Mouse (Mus musculus) liver, embryonic 14.5 days (tissue): ENCODE data around the gene Smc5. TPM values are rescaled to one million over a fixed set of nuclear protein-coding genes. Genes with fewer than 3 reads are reported as not detected.

Source experiments
- ATAC-seq: fragments of 200-750 bp; cut with Nextera tagmentation; 2 replicates; pipeline ENCODE4 v1.8.0; 2017; ENCODE audit warnings: moderate number of reproducible peaks, mild to moderate bottlenecking, moderate library complexity; ENCODE audit not compliant: insufficient read depth
- DNase-seq, 3 experiments: peaks; one replicate each; pipeline ENCODE4 v3.0.0-alpha.2; 2012 to 2013; ENCODE audit warnings: low read depth in 3 of 3, low spot score in 3 of 3
- H3K27ac ChIP-seq: fragments of 300-500 bp; sonication (generic); 2 replicates; pipeline ENCODE4 v1.5.1; 2014; ENCODE audit warnings: moderate library complexity, mild to moderate bottlenecking, control low read depth, inconsistent platforms
- H3K27me3 ChIP-seq: fragments of 300-500 bp; sonication (generic); 2 replicates; pipeline ENCODE4 v1.6.1; 2014; ENCODE audit warnings: mild to moderate bottlenecking, low read length, moderate library complexity; ENCODE audit not compliant: control insufficient read depth, insufficient read depth
- H3K36me3 ChIP-seq: fragments of 300-500 bp; sonication (generic); replicated peaks from 2 replicates; pipeline ENCODE4 v1.6.1; 2014; ENCODE audit warnings: low read depth; ENCODE audit not compliant: control insufficient read depth, insufficient read depth
- H3K4me1 ChIP-seq, 2 experiments: fragments of 200-500 bp in 1 of 2; fragments of 300-500 bp in 1 of 2; sonication (generic) in 1 of 2; replicated peaks; 2 replicates each; pipeline ENCODE4 v1.6.1; 2012 to 2014; ENCODE audit warnings: antibody characterized with exemption in 1 of 2, inconsistent platforms in 1 of 2, low read length in 1 of 2; ENCODE audit not compliant: control insufficient read depth in 2 of 2, insufficient read depth in 2 of 2
- H3K4me2 ChIP-seq: fragments of 300-500 bp; sonication (generic); 2 replicates; pipeline ENCODE4 v1.6.1; 2014; ENCODE audit warnings: low read depth, mild to moderate bottlenecking, control low read depth, moderate library complexity
- H3K4me3 ChIP-seq, 2 experiments: fragments of 200-500 bp in 1 of 2; fragments of 300-500 bp in 1 of 2; sonication (generic) in 1 of 2; 2 replicates each; pipeline ENCODE4 v1.5.1; 2012 to 2014; ENCODE audit warnings: low read depth in 2 of 2, low read length in 2 of 2, mild to moderate bottlenecking in 2 of 2, control low read depth in 1 of 2, inconsistent platforms in 1 of 2, moderate library complexity in 1 of 2; ENCODE audit not compliant: insufficient read depth in 1 of 2
- H3K9ac ChIP-seq: fragments of 300-500 bp; sonication (generic); replicated peaks from 2 replicates; pipeline ENCODE4 v1.6.1; 2014; ENCODE audit warnings: mild to moderate bottlenecking, control low read depth, moderate library complexity
- H3K9me3 ChIP-seq: fragments of 300-500 bp; sonication (generic); 2 replicates; pipeline ENCODE4 v1.6.1; 2016; ENCODE audit warnings: low read length, mixed read lengths; ENCODE audit not compliant: control insufficient read depth
- CTCF ChIP-seq: IDR thresholded peaks from 2 replicates; pipeline ENCODE4 v1.5.1; 2016; ENCODE audit warnings: antibody characterized with exemption, low read depth, control low read depth
- EP300 ChIP-seq: IDR thresholded peaks from 2 replicates; pipeline ENCODE4 v1.6.1; 2016; ENCODE audit warnings: antibody characterized with exemption, low read depth
- WGBS: fragments of 180-500 bp; shearing (Covaris S2); extraction: QIAGEN DNeasy Blood & Tissue Kit; methylation state at CpG from one replicate; pipeline ENCODE4 v1.1.7; 2014; ENCODE audit not compliant: insufficient replicate concordance; 5-methylcytosine and 5-hydroxymethylcytosine counted together
- polyA plus RNA-seq, 2 experiments: library from polyadenylated mRNA; depleted of rRNA in 1 of 2; stranded (reverse) in 1 of 2; unstranded in 1 of 2; fragments of >200 nt; fragmentation: Nextera tagmentation in 1 of 2; extraction: Ambion mirVana in 1 of 2; gene quantifications; 2 replicates each; pipeline versions ENCODE4 v1.2.1 to v1.2.3; 2012 to 2014

The Smc5 gene
- polyA plus RNA-seq, 2 experiments, result 12.2 to 13.2 TPM

DNA sequence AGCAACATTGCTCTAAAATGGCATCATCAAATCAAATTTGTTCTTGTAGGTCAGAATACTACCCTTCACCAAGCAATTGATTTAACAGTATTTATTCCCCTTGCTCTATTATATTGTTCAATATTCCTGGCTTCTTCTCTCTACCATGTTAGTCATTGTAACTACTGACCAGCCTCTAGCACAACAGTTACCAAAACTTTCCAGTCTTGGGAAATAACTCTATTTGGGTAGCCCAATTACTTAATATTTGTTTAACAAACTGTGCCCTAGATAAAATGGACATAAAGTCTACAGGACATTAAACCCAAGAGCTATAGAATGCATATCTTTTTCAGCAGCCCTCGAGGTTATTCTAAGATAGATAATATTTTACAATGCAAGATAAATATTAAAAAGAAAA is 15.6 kb upstream of the Smc5 start:
- no peak for TF ChIP-seq CTCF
- no peak for TF ChIP-seq EP300
- H3K4me3 ChIP-seq, result no peak overlapping the region
- no peak for ATAC-seq

DNA sequence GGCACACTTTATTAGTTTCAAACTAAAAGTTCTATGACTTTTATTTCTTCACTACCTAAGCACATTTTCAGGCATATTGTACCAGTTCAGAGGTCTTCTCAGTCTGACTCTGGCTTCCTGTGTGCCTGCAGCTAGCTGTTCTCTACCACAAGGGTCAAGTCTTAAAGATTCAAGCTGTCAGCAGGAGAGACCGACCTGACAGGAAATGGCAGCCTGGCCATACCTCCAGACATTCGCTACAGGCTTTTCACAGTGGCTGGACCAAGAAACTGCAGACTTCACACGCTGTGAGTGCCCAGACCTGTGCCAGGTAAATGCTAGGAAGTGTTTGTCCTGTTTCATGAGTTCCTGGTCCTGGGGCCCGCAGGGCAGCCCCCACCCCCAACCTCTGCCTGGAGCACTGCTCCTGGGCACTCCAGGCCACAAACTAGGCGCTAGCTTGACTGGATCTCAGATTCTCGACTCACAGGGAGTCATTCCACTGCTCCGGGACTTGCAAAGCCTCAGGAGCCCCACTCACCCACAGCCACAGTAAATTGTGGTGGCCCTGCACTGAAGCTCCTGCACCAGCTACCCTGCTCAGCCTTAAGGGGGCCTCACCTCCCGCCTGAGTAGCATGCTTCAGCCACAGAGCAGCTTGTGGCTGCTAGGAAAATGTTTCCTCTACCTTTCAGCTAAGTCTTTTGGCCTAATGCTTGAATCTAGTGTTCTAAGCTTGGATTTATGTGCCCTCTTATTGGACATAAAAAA is 8.4 kb upstream of the Smc5 start:
- no peaks in the 10 kb centered on the region for H3K9me3 ChIP-seq
- H3K27ac ChIP-seq, result no peak overlapping the region
- TF ChIP-seq EP300 (no peak), CTCF (no peak)
- H3K27me3 ChIP-seq, result no peaks in the 10 kb centered on the region
- ATAC-seq (no peak), DNase-seq (no peak)
- no peak overlapping the region for H3K9ac ChIP-seq
- no peaks in the 10 kb centered on the region for H3K36me3 ChIP-seq
- WGBS, result 60% methylated on average over 8 of the region's 8 CpGs
- no peaks in the 10 kb centered on the region; a peak in 1 of 4 replicates for H3K4me1 ChIP-seq
- no peak overlapping the region for H3K4me3 ChIP-seq
- no peak overlapping the region for H3K4me2 ChIP-seq

More for the DNA sequence above, 15.6 kb upstream of the Smc5 start:
- Histone ChIP-seq H3K4me1 (no peaks in the 10 kb centered on the region), H3K4me2 (no peak overlapping the region), H3K27me3 (no peaks in the 10 kb centered on the region), H3K36me3 (no peaks in the 10 kb centered on the region), H3K9me3 (no peaks in the 10 kb centered on the region), H3K9ac (no peak overlapping the region), H3K27ac (no peak overlapping the region)
- DNase-seq, result no peak
- WGBS, result 40% methylated on average over 1 of the region's 1 CpGs

DNA sequence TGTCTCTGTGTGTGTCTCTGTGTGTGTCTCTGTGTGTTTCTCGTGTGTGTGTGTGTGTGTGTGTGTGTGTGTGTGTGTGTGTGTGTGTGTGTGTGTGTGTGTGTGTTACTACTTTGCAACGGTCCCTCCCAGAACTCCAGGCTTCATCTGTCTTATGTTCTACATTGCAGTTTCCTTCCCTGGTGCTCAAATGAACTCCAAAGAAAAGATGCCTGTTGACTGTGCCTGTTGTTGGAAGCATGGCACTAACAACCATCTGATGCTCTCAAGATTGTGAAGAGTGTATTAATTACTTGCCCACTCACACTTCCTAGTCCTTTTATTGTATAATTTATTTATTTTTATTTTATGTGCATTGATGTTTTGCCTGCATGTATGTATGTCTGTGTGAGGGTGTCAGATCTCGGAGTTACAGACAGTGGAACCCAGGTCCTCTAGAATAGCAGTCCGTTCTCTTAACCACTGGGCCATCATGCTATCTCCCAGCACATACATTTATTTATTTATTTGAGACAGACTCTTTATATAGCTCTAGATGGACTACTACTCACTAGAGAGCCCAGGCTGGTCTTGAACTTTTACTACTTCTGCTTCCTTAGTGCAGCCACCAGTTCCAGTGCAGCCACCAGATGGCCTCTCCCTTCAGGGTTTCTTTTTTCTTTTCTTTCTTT is 492 bp upstream of the Smc5 start:
- peak; percentile 18 for ATAC-seq
- Histone ChIP-seq H3K4me1 (peaks cover 9 to 10% of the 10 kb centered on the region in 2 experiments), H3K4me3 (peak overlapping the region; percentile 37 to 85; a peak in 2 of 4 replicates), H3K9ac (no peak overlapping the region), H3K27me3 (no peaks in the 10 kb centered on the region), H3K36me3 (no peaks in the 10 kb centered on the region), H3K4me2 (peak overlapping the region; percentile 77), H3K27ac (no peak overlapping the region), H3K9me3 (no peaks in the 10 kb centered on the region)
- no peak for DNase-seq
- TF ChIP-seq EP300, result no peak
- no peak for TF ChIP-seq CTCF
- WGBS, result 43% methylated on average over 4 of the region's 4 CpGs

DNA sequence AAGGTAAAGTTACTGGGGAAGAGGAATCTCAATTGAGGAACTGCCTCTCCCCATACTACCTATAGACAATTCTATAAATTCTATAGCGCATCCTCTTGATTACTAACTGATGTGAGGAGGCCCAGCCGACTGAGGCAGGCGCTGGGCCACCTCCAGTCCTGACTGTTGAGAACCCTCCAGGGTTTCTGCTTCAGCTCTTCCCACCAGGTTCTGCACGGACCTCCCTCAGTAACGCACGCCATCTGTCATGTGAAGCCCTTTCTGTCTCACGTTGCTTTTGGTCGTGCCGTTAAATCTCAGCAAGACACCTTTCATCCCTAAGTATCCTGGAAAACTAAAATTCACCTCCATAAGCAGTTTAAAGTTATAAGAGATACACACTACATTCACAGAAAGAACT is 16.9 kb downstream of the Smc5 start:
- H3K9ac ChIP-seq, result no peak overlapping the region
- no peak for ATAC-seq
- 94% methylated on average over 9 of the region's 9 CpGs for WGBS
- no peak overlapping the region for H3K4me2 ChIP-seq
- no peak overlapping the region for H3K4me3 ChIP-seq
- peaks cover 26% of the 10 kb centered on the region for H3K36me3 ChIP-seq
- no peaks in the 10 kb centered on the region for H3K4me1 ChIP-seq
- H3K9me3 ChIP-seq, result no peaks in the 10 kb centered on the region
- no peak overlapping the region for H3K27ac ChIP-seq
- H3K27me3 ChIP-seq, result no peaks in the 10 kb centered on the region
- no peak for DNase-seq
- no peak for TF ChIP-seq CTCF

DNA sequence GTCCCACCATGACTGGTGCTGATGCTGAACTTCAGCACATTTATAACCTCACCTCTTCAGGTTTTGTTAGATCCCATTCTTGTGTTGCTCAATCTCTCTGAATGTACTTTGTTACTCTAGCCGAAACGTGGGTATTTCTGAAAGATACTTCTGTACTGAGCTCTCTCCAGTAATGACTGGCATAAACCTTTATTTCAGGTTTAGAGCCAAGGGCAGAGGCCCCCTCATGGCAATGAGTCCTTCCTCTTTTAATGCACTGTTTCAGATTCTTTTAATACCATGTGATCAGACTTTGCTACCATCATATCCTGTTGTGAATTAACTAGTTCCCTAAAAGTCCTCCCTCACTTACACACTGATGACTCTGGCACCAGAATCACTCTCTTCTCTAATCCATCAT is 27.2 kb downstream of the Smc5 start:
- DNase-seq (no peak), ATAC-seq (no peak)
- Histone ChIP-seq H3K4me1 (no peaks in the 10 kb centered on the region), H3K9me3 (no peaks in the 10 kb centered on the region), H3K36me3 (peaks cover 6% of the 10 kb centered on the region; the same call in 1 of the 2 replicates), H3K4me3 (no peak overlapping the region), H3K27me3 (no peaks in the 10 kb centered on the region), H3K4me2 (no peak overlapping the region), H3K9ac (no peak overlapping the region), H3K27ac (no peak overlapping the region)
- TF ChIP-seq CTCF (no peak), EP300 (no peak)
- 86% methylated on average over 2 of the region's 2 CpGs for whole genome bisulfite sequencing
